In genomic region chr13:21264366-21264765, GRCm38 (mm10) we compare ENCODE assay signal across 10 mouse cellular contexts. TPM values are rescaled to one million over a fixed set of nuclear protein-coding genes. Genes with fewer than 3 reads are reported as not detected.
DNase-seq lines count a peak whose midpoint lies in the region; ATAC-seq and TF ChIP-seq lines count a peak whose summit lies in the region.
"Had no signal": no experiment of that assay in that cellular context is flagged by ENCODE, and none has a peak within 500 bp of the region (broad histone marks: within the 10 kb centered on the region; RNA-seq: fewer than 3 reads in every experiment).

No protein-coding gene starts in this region.

- H3K9ac ChIP-seq in hindbrain, embryonic 12.5 days: 0 out of 2 replicates have a peak overlapping the region, but pooled peaks have one; percentile 32

- DNase-seq in thymus, postnatal 4 days: peak; percentile 29
- no peak for DNase-seq in thymus, adult 2 months
- DNase-seq in midbrain, embryonic 10.5 days (ENCODE audit: low spot score): peak; percentile 85
- DNase-seq in natural killer cell, adult 2 months (ENCODE audit: low spot score in 2 of 2): no peak
- DNase-seq in thymus, adult 18-20 months: no peak

- no peaks in the 10 kb centered on the region for H3K36me3 ChIP-seq in erythroblast, embryonic 14.5 days (ENCODE audit: control insufficient read depth)
- H3K36me3 ChIP-seq in thymus, adult 2 months (ENCODE audit: control insufficient read depth, insufficient read depth, low read length): no peaks in the 10 kb centered on the region
- H3K36me3 ChIP-seq in hindbrain, embryonic 12.5 days: no peaks in the 10 kb centered on the region
- no peaks in the 10 kb centered on the region for H3K36me3 ChIP-seq in midbrain, embryonic 10.5 days
- H3K36me3 ChIP-seq: G1E had no signal

- no peak overlapping the region for H3K27ac ChIP-seq in thymus, adult 2 months (ENCODE audit: control insufficient read depth, insufficient read depth, low read length)
- H3K27ac ChIP-seq in hindbrain, embryonic 12.5 days: no peak overlapping the region
- H3K27ac ChIP-seq in midbrain, embryonic 10.5 days (replicated peaks): peak overlapping the region; percentile 70

- no peak for TF ChIP-seq POLR2A in thymus, adult 2 months (IDR thresholded peaks at IDR 0.05; ENCODE audit: control insufficient read depth, extremely low read depth, insufficient read depth, low read length, poor library complexity)

- H3K4me2 ChIP-seq in hindbrain, embryonic 12.5 days (replicated peaks): peak overlapping the region; percentile 45

- no peak for ATAC-seq in erythroblast, adult 5-6 weeks (replicated peaks; ENCODE audit: low FRiP score, poor library complexity, severe bottlenecking)
- ATAC-seq in hindbrain, embryonic 12.5 days (ENCODE audit: low FRiP score): no peak

- 12% methylated on average over 11 of the region's 11 CpGs for WGBS in thymus, adult 2 months
- 1% methylated on average over 11 of the region's 11 CpGs for WGBS in hindbrain, embryonic 12.5 days
- WGBS in midbrain, embryonic 10.5 days: under 1% methylated on average over 11 of the region's 11 CpGs

- no peaks in the 10 kb centered on the region for H3K9me3 ChIP-seq in erythroblast, embryonic 14.5 days (ENCODE audit: control insufficient read depth, low read length)
- no peaks in the 10 kb centered on the region for H3K9me3 ChIP-seq in hindbrain, embryonic 12.5 days (replicated peaks)
- H3K9me3 ChIP-seq in midbrain, embryonic 10.5 days (replicated peaks): no peaks in the 10 kb centered on the region
- H3K9me3 ChIP-seq: G1E had no signal

- peak overlapping the region; percentile 57 for H3K4me3 ChIP-seq in erythroblast, embryonic 14.5 days (replicated peaks)
- H3K4me3 ChIP-seq in thymus, adult 2 months (ENCODE audit: control insufficient read depth, insufficient read depth, low read length): no peak overlapping the region
- H3K4me3 ChIP-seq in hindbrain, embryonic 12.5 days: peak overlapping the region; percentile 33
- H3K4me3 ChIP-seq in midbrain, embryonic 10.5 days: peak overlapping the region; percentile 63

- H3K4me1 ChIP-seq in erythroblast, embryonic 14.5 days (ENCODE audit: control insufficient read depth): peaks cover 35% of the 10 kb centered on the region
- H3K4me1 ChIP-seq in thymus, adult 2 months (replicated peaks; ENCODE audit: control insufficient read depth, insufficient read depth, low read length): no peaks in the 10 kb centered on the region
- H3K4me1 ChIP-seq in hindbrain, embryonic 12.5 days: 0 out of 2 replicates have a peak, but pooled peaks cover 3% of the 10 kb centered on the region
- H3K4me1 ChIP-seq in midbrain, embryonic 10.5 days: peaks cover 23% of the 10 kb centered on the region

- peaks cover 22% of the 10 kb centered on the region for H3K27me3 ChIP-seq in erythroblast, embryonic 14.5 days (ENCODE audit: control insufficient read depth)
- H3K27me3 ChIP-seq in thymus, adult 2 months (ENCODE audit: control insufficient read depth, insufficient read depth, low read length): peaks cover 2% of the 10 kb centered on the region; the same call in 1 of the 2 replicates
- H3K27me3 ChIP-seq in hindbrain, embryonic 12.5 days: peaks cover 12% of the 10 kb centered on the region; the same call in 1 of the 2 replicates
- peaks cover 27% of the 10 kb centered on the region for H3K27me3 ChIP-seq in midbrain, embryonic 10.5 days (ENCODE audit: low read depth, poor library complexity, severe bottlenecking)

- no peak for TF ChIP-seq CTCF in thymus, adult 2 months (IDR thresholded peaks at IDR 0.05; ENCODE audit: borderline replicate concordance, control insufficient read depth, extremely low read depth, insufficient read depth, low read length, poor library complexity)

RNA-seq across cellular contexts. Expression of gene Gpx5, which starts 28.2 kb away (rescaled TPM):
- not detected in 2 replicates for polyA plus RNA-seq in erythroblast, embryonic 14.5 days (2012)
- total RNA-seq in erythroblast, adult 5-6 weeks (2015; ENCODE audit: low replicate concordance): not detected in 2 replicates
- not detected in 2 replicates for total RNA-seq in erythroblast, adult 5-6 weeks (2017; ENCODE audit: low replicate concordance)
- polyA plus RNA-seq in thymus, adult 2 months (2012; rRNA removed): not detected in 2 replicates
- polyA plus RNA-seq in hindbrain, embryonic 12.5 days (2016; fragmentation: Nextera tagmentation; extraction: Ambion mirVana): not detected in 2 replicates
- polyA plus RNA-seq in midbrain, embryonic 10.5 days (2016; fragmentation: Nextera tagmentation; extraction: Ambion mirVana): not detected in 2 replicates
- total RNA-seq: left cerebral cortex, postnatal 14 days had no signal
- polyA plus RNA-seq: G1E had no signal

RNA-seq across cellular contexts. Expression of gene Gpx6, which starts 47.6 kb away (rescaled TPM):
- polyA plus RNA-seq in erythroblast, embryonic 14.5 days (2012): not detected in 2 replicates
- total RNA-seq in erythroblast, adult 5-6 weeks (2015; ENCODE audit: low replicate concordance): not detected in 2 replicates
- total RNA-seq in erythroblast, adult 5-6 weeks (2017; ENCODE audit: low replicate concordance): not detected in 2 replicates
- polyA plus RNA-seq in thymus, adult 2 months (2012; rRNA removed): 0.36 and 0.38 TPM in 2 replicates
- polyA plus RNA-seq in hindbrain, embryonic 12.5 days (2016; fragmentation: Nextera tagmentation; extraction: Ambion mirVana): 0.85 TPM in 1 of 2 replicates, not detected in the other
- polyA plus RNA-seq in midbrain, embryonic 10.5 days (2016; fragmentation: Nextera tagmentation; extraction: Ambion mirVana): 0.09 TPM in 1 of 2 replicates, not detected in the other
- polyA plus RNA-seq: G1E had no signal

Comparison
In these comparisons a context has a peak if more than half of its experiments do, and no peak if none do; other contexts are left out.
1. DNase-seq: peak in thymus, postnatal 4 days (single experiment) and midbrain, embryonic 10.5 days (single experiment); none in thymus, adult 2 months (single experiment), natural killer cell, adult 2 months (0 of 2) and thymus, adult 18-20 months (0 of 2).